Mouse (Mus musculus) G1E (cell line): ENCODE data around the gene Daam2. TPM values are rescaled to one million over a fixed set of nuclear protein-coding genes. Genes with fewer than 3 reads are reported as not detected.

Source experiments
- ATAC-seq: 2 replicates; pipeline ENCODE4 v1.8.0; 2016; ENCODE audit warnings: mild to moderate bottlenecking; ENCODE audit not compliant: insufficient number of reproducible peaks, poor library complexity, low FRiP score, severe bottlenecking; ENCODE audit errors: extremely low read depth
- DNase-seq: peaks from one replicate; pipeline ENCODE4 v3.0.0; 2012; ENCODE audit warnings: low spot score
- H3K27me3 ChIP-seq: 2 replicates; pipeline ENCODE4 v1.6.1; 2012; ENCODE audit warnings: mild to moderate bottlenecking, low read length, inconsistent platforms; ENCODE audit not compliant: insufficient read depth
- H3K36me3 ChIP-seq: replicated peaks from 2 replicates; pipeline ENCODE3; 2012; ENCODE audit warnings: mild to moderate bottlenecking, inconsistent platforms
- H3K4me1 ChIP-seq: 2 replicates; pipeline ENCODE4 v1.6.1; 2012; ENCODE audit warnings: low read depth, low read length, inconsistent platforms, mixed read lengths; ENCODE audit not compliant: insufficient read depth
- H3K4me3 ChIP-seq: 2 replicates; pipeline ENCODE4 v1.5.1; 2012; ENCODE audit warnings: low read depth, mild to moderate bottlenecking, inconsistent platforms, low read length, moderate library complexity, mixed read lengths
- H3K9me3 ChIP-seq: replicated peaks from 2 replicates; pipeline ENCODE4 v1.6.1; 2012; ENCODE audit warnings: inconsistent platforms
- CTCF ChIP-seq: IDR thresholded peaks from 2 replicates; pipeline ENCODE4 v1.5.1; 2012; ENCODE audit warnings: low read depth, low read length, inconsistent platforms, mixed read lengths
- GATA1 ChIP-seq: IDR thresholded peaks from 2 replicates; pipeline ENCODE4 v1.6.1; 2012; ENCODE audit warnings: borderline replicate concordance, low read length, inconsistent platforms, mixed read lengths
- GATA2 ChIP-seq: IDR thresholded peaks from 2 replicates; pipeline ENCODE4 v1.6.1; 2012; ENCODE audit warnings: low read depth, low read length, inconsistent platforms, borderline replicate concordance
- POLR2AphosphoS5 ChIP-seq: IDR thresholded peaks from 2 replicates; pipeline ENCODE4 v1.6.1; 2012; ENCODE audit warnings: low read depth, low read length, inconsistent platforms; ENCODE audit not compliant: insufficient replicate concordance
- TAL1 ChIP-seq: conservative IDR thresholded peaks from 2 replicates; pipeline ENCODE4 v1.6.1; 2012; ENCODE audit warnings: low read depth, low read length, inconsistent platforms, mixed read lengths
- polyA plus RNA-seq: library from polyadenylated mRNA; stranded (reverse); fragments of >175 nt; gene quantifications from 2 replicates; pipeline ENCODE4 v1.2.3, GENCODE M21; 2012
- total RNA-seq, 2 experiments: library from RNA; stranded (forward) in 1 of 2; stranded (reverse) in 1 of 2; fragments of 200-1000 nt in 1 of 2; fragments of >200 nt in 1 of 2; fragmentation: Nextera tagmentation in 1 of 2; gene quantifications; 2 replicates each; pipeline ENCODE4 v1.2.3; 2014 to 2017

Daam2 gene
- total and polyA plus RNA-seq, 3 experiments: 0.05 TPM; not detected in 2

GRCm38 (mm10) chr17:49568717-49569116, 4.6 kb upstream of the Daam2 start:
- H3K9me3 ChIP-seq: peaks cover 60% of the 10 kb centered on the region
- H3K36me3 ChIP-seq: no peaks in the 10 kb centered on the region
- no peaks in the 10 kb centered on the region for H3K27me3 ChIP-seq
- H3K4me1 ChIP-seq: no peaks in the 10 kb centered on the region
- TF ChIP-seq GATA2 (no peak), CTCF (no peak), GATA1 (no peak), POLR2AphosphoS5 (no peak), TAL1 (no peak)
- DNase-seq (no peak), ATAC-seq (no peak)
- H3K4me3 ChIP-seq: no peak overlapping the region

DNA sequence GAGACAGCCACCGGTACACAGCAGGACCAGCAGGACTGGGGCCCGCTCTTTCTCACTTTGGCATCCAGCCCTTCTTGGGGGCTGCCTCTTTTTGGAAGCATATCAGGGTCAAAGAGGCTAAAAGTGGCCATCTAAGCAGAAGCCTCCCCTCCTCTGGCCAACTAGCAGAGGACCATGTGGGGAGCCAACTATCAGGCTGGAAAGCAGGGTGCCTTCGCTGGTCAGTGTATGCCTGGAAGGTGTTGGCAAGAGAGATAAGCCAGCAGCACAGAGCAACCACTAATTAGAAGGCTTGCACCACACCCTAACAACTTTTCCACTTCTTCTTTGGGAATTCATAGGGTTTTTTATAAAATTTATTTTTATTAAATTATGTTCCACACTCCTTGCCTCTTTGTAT, 346 bp upstream of the Daam2 start:
- DNase-seq (no peak), ATAC-seq (no peak)
- H3K27me3 ChIP-seq: no peaks in the 10 kb centered on the region
- TF ChIP-seq CTCF: no peak
- TF ChIP-seq TAL1: no peak
- TF ChIP-seq POLR2AphosphoS5: no peak
- no peak for TF ChIP-seq GATA2
- TF ChIP-seq GATA1: no peak
- H3K36me3 ChIP-seq: no peaks in the 10 kb centered on the region
- no peaks in the 10 kb centered on the region for H3K4me1 ChIP-seq
- H3K4me3 ChIP-seq: no peak overlapping the region
- H3K9me3 ChIP-seq: peaks cover 72% of the 10 kb centered on the region

- no peak for DNase-seq
- no peaks in the 10 kb centered on the region for H3K36me3 ChIP-seq
- no peaks in the 10 kb centered on the region for H3K27me3 ChIP-seq
- no peak for ATAC-seq
- H3K4me3 ChIP-seq: no peak overlapping the region
- H3K4me1 ChIP-seq: no peaks in the 10 kb centered on the region
- H3K9me3 ChIP-seq: peaks cover 68% of the 10 kb centered on the region
- TF ChIP-seq POLR2AphosphoS5: no peak
Observed at GRCm38 (mm10) chr17:49563416-49563780, 745 bp downstream of the Daam2 start.

DNA sequence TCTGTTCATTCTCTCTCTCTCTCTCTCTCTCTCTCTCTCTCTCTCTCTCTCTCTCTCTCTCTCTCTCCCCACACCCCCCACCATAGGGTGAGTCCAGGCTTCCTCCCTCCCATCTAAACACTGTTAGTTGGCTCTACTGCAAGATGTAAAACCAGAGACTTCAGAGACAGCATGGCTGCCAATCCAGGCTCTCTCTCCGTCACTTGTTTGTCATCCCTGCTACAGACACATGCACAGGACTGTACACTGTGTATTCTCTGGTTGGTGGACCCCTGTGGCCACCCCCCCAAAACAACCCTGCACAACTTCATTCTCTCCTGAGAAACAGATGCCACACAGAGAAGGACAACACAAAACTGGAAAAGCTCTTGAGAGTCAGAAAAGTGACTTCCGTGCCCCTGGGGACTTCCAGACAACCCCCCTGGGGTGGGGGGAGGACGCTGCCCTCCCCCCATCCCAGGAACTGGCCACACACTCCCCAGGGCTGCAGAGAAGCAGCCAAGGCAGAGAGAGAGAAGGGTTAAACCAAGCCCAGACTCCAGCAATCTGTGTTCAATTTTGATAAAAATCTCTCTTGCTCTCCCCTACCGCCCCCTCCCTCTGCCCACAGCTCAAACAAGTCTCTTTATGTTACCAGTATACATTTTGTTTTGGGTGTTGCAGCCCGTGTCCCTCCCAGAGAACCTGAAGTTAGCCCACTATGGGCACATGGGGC, 1.3 kb downstream of the Daam2 start:
- H3K4me1 ChIP-seq: no peaks in the 10 kb centered on the region
- H3K27me3 ChIP-seq: no peaks in the 10 kb centered on the region
- no peak for DNase-seq
- H3K4me3 ChIP-seq: no peak overlapping the region
- no peaks in the 10 kb centered on the region for H3K36me3 ChIP-seq
- peaks cover 73% of the 10 kb centered on the region for H3K9me3 ChIP-seq
- no peak for ATAC-seq
- TF ChIP-seq CTCF (no peak), GATA1 (no peak), GATA2 (no peak), POLR2AphosphoS5 (no peak), TAL1 (no peak)

DNA sequence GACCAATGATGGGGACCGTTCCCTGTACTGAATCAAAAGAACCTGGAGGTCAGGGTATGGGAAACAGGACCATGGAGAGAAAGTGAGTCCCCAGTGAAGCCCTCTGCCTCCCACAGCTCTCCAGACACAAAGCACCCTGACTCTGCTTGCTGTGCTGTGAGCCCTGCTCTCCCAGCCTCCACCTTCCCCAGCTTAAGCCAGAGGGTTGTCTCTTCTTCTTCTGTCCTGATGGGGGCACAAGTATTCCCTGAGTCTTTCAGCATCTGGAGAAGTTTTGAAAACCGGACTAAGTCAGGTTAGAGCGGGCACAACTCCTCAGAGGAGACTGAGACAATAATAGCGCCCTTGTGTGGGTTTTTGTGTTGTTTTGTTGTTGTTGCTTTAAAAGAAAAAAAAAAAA, 2.2 kb downstream of the Daam2 start:
- peaks cover 67% of the 10 kb centered on the region for H3K9me3 ChIP-seq
- DNase-seq (no peak), ATAC-seq (no peak)
- no peaks in the 10 kb centered on the region for H3K36me3 ChIP-seq
- H3K27me3 ChIP-seq: no peaks in the 10 kb centered on the region
- no peaks in the 10 kb centered on the region for H3K4me1 ChIP-seq
- TF ChIP-seq TAL1 (no peak), GATA1 (no peak), CTCF (no peak), GATA2 (no peak), POLR2AphosphoS5 (no peak)
- no peak overlapping the region for H3K4me3 ChIP-seq

- H3K36me3 ChIP-seq: no peaks in the 10 kb centered on the region
- H3K4me1 ChIP-seq: no peaks in the 10 kb centered on the region
- TF ChIP-seq TAL1: no peak
- no peak for TF ChIP-seq POLR2AphosphoS5
- TF ChIP-seq CTCF: no peak
- no peak for TF ChIP-seq GATA2
- TF ChIP-seq GATA1: no peak
- peaks cover 66% of the 10 kb centered on the region for H3K9me3 ChIP-seq
- DNase-seq: no peak
- H3K27me3 ChIP-seq: no peaks in the 10 kb centered on the region
- no peak for ATAC-seq
- no peak overlapping the region for H3K4me3 ChIP-seq
Observed at GRCm38 (mm10) chr17:49559786-49560289, 4.3 kb downstream of the Daam2 start.
